Mouse (Mus musculus): Measurements from ENCODE around the gene D430041D05Rik. TPM values are rescaled to one million over a fixed set of nuclear protein-coding genes. Genes with fewer than 3 reads are reported as not detected.

The D430041D05Rik gene
- polyA plus RNA-seq, 1 experiment, result not detected

DNA sequence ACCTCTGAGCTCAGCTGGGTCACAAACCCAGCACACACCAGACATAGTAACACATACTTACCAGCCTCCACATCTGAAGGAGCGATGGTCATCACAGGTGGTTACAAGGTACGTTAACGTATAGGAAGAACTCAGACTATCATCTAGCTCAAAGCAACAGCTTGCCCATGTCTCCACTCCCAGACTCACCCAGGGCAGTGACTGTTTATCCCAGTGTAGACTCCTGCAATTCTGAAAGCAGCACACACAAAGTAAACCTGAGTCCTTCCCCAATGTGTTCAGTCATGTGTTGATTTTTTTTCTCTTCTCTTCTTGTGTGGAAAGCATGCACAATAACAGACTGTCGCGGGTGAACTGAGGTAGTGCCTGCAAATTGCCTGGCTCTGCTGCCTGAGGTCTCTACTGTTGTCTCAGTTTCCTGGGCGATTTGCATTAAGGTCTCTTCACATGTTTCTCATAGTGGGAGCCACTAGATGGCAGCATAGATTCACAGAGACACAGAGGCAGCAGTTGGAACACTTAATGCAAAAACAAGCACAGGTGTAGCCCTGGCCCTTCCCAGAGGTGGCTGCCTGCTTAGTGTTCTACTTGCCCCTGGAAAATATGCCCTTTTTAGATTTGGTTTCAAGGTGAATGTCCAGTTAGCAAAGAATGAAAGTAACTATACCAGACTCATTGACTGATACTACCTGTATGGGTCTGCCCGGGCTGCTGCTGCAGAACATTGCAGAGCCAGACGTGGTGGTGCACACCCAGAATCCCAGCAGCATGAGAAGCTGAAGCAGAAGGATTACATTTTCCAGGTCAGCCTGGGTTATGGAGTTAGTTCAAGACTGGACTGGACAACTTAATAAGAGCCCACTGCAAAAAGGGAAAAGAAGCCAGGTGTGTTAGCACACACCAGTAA, 276.4 kb downstream of the D430041D05Rik start:
- peaks cover 47% of the 10 kb centered on the region for H3K4me1 ChIP-seq (ENCODE audit: control insufficient read depth)
- H3K4me3 ChIP-seq (replicated peaks), result no peak overlapping the region
- TF ChIP-seq GATA1 (IDR thresholded peaks at IDR 0.05; ENCODE audit: low read length), result no peak
- no peak for TF ChIP-seq TAL1 (IDR thresholded peaks at IDR 0.05; ENCODE audit: low read length)
- peaks cover 22% of the 10 kb centered on the region for H3K27me3 ChIP-seq (ENCODE audit: control insufficient read depth)
- H3K9me3 ChIP-seq (ENCODE audit: control insufficient read depth, low read length), result peaks cover 8% of the 10 kb centered on the region
- H3K36me3 ChIP-seq (ENCODE audit: control insufficient read depth), result no peaks in the 10 kb centered on the region

DNA sequence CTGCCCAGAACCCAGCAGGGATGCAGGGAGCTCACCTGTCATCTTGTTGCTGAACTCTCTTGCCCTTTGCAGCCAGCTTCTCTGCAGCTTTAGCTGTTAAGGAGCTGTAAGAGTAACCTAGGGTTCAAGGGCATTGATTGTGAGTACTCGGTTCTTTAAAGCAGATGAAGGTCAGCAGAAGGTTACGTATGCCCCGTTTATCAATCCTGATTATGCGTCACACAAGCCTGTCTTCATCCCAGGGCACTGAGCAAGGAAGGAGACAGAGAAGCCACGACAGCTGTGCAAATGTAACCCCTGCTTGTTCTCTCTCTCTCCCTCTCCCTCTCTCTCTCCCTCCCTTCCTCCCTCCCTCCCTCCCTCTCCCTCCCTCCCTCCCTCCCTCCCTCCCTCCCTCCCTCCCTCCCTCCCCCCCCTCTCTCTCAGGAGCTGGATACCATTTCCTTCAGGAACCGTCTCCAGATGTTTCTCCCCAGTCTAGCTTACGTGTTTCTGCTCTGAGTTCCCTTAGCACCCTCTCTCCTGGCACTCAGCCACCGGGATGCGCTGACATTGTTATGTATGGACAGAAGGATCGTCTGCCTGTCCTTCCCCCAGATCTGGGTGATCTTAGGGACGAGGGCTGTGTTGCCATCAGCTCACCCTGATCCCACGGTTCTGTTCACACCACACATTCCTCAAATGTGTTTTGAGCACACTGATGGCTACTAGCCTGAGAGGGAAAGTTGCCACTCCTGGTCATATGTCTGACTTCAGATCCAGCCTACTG, 277.6 kb downstream of the D430041D05Rik start:
- no peak for TF ChIP-seq GATA1 (IDR thresholded peaks at IDR 0.05; ENCODE audit: low read length)
- no peak for TF ChIP-seq TAL1 (IDR thresholded peaks at IDR 0.05; ENCODE audit: low read length)
- Histone ChIP-seq H3K4me3 (replicated peaks) (no peak overlapping the region), H3K27me3 (ENCODE audit: control insufficient read depth) (peaks cover 27% of the 10 kb centered on the region), H3K4me1 (ENCODE audit: control insufficient read depth) (peaks cover 57% of the 10 kb centered on the region), H3K9me3 (ENCODE audit: control insufficient read depth, low read length) (no peaks in the 10 kb centered on the region), H3K36me3 (ENCODE audit: control insufficient read depth) (no peaks in the 10 kb centered on the region)

DNA sequence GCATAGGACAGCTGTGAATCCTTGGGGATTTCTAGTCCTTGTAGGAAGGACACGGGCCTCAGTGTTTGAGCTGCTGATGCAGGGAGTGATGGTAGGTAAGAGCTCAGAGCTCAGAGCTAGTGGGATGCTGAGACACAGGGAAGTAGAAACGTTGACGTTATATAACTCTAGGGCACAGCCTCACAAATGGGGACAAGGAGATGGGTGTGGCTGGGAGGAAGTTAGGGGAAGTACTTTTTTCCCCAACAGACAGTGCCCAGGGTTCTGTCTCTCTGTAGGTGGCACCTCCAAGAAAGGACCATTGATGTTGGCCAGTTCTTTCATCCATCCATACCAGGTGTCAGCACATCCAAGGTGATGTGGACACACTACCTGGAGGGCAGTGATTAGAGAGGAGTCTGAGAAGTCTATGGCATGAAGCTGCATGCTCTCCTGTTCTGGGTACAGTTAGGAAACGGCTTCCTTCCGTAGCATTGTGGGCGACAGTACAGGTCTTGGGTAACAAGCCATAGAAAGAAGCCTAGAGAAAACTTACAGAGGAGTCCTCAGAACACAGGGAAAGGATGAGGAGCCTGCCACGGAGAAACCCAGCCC, 278.4 kb downstream of the D430041D05Rik start:
- TF ChIP-seq GATA1 (IDR thresholded peaks at IDR 0.05; ENCODE audit: low read length), result no peak
- TF ChIP-seq TAL1 (IDR thresholded peaks at IDR 0.05; ENCODE audit: low read length), result no peak
- peaks cover 35% of the 10 kb centered on the region for H3K27me3 ChIP-seq (ENCODE audit: control insufficient read depth)
- no peaks in the 10 kb centered on the region for H3K36me3 ChIP-seq (ENCODE audit: control insufficient read depth)
- no peaks in the 10 kb centered on the region for H3K9me3 ChIP-seq (ENCODE audit: control insufficient read depth, low read length)
- H3K4me3 ChIP-seq (replicated peaks), result no peak overlapping the region
- peaks cover 57% of the 10 kb centered on the region for H3K4me1 ChIP-seq (ENCODE audit: control insufficient read depth)

- Histone ChIP-seq H3K4me3 (replicated peaks) (no peak overlapping the region), H3K27me3 (ENCODE audit: control insufficient read depth) (peaks cover 49% of the 10 kb centered on the region), H3K4me1 (ENCODE audit: control insufficient read depth) (peaks cover 59% of the 10 kb centered on the region), H3K36me3 (ENCODE audit: control insufficient read depth) (no peaks in the 10 kb centered on the region), H3K9me3 (ENCODE audit: control insufficient read depth, low read length) (peaks cover 2% of the 10 kb centered on the region; the same call in 1 of the 2 replicates)
- TF ChIP-seq TAL1 (IDR thresholded peaks at IDR 0.05; ENCODE audit: low read length) (no peak), GATA1 (IDR thresholded peaks at IDR 0.05; ENCODE audit: low read length) (no peak)
Observed at GRCm38 (mm10) chr2:104130969-104131368, 279.8 kb downstream of the D430041D05Rik start.

GRCm38 (mm10) chr2:104130165-104130564, 280.6 kb downstream of the D430041D05Rik start:
- H3K4me1 ChIP-seq (ENCODE audit: control insufficient read depth), result peaks cover 65% of the 10 kb centered on the region
- peaks cover 55% of the 10 kb centered on the region for H3K27me3 ChIP-seq (ENCODE audit: control insufficient read depth)
- peak overlapping the region; percentile 42 for H3K4me3 ChIP-seq (replicated peaks)
- peaks cover 2% of the 10 kb centered on the region; the same call in 1 of the 2 replicates for H3K9me3 ChIP-seq (ENCODE audit: control insufficient read depth, low read length)
- TF ChIP-seq TAL1 (IDR thresholded peaks at IDR 0.05; ENCODE audit: low read length) (peak; percentile 92), GATA1 (IDR thresholded peaks at IDR 0.05; ENCODE audit: low read length) (peak; percentile 85)
- H3K36me3 ChIP-seq (ENCODE audit: control insufficient read depth), result no peaks in the 10 kb centered on the region; the same call in 1 of the 2 replicates

- peaks cover 2% of the 10 kb centered on the region; the same call in 1 of the 2 replicates for H3K9me3 ChIP-seq (ENCODE audit: control insufficient read depth, low read length)
- no peaks in the 10 kb centered on the region; the same call in 1 of the 2 replicates for H3K36me3 ChIP-seq (ENCODE audit: control insufficient read depth)
- H3K4me3 ChIP-seq (replicated peaks), result no peak overlapping the region
- H3K4me1 ChIP-seq (ENCODE audit: control insufficient read depth), result peaks cover 65% of the 10 kb centered on the region
- peaks cover 63% of the 10 kb centered on the region for H3K27me3 ChIP-seq (ENCODE audit: control insufficient read depth)
- TF ChIP-seq GATA1 (IDR thresholded peaks at IDR 0.05; ENCODE audit: low read length) (no peak), TAL1 (IDR thresholded peaks at IDR 0.05; ENCODE audit: low read length) (no peak)
Observed at GRCm38 (mm10) chr2:104128803-104129531, 281.8 kb downstream of the D430041D05Rik start.

- Histone ChIP-seq H3K9me3 (ENCODE audit: control insufficient read depth, low read length) (peaks cover 2% of the 10 kb centered on the region; the same call in 1 of the 2 replicates), H3K4me3 (replicated peaks) (peak overlapping the region; percentile 72), H3K4me1 (ENCODE audit: control insufficient read depth) (peaks cover 71% of the 10 kb centered on the region), H3K27me3 (ENCODE audit: control insufficient read depth) (peaks cover 47% of the 10 kb centered on the region), H3K36me3 (ENCODE audit: control insufficient read depth) (peaks cover 14% of the 10 kb centered on the region)
- TF ChIP-seq GATA1 (IDR thresholded peaks at IDR 0.05; ENCODE audit: low read length), result no peak; the same call in 1 of the 2 replicates
- no peak for TF ChIP-seq TAL1 (IDR thresholded peaks at IDR 0.05; ENCODE audit: low read length)
Observed at GRCm38 (mm10) chr2:104124071-104124470, 286.7 kb downstream of the D430041D05Rik start.

DNA sequence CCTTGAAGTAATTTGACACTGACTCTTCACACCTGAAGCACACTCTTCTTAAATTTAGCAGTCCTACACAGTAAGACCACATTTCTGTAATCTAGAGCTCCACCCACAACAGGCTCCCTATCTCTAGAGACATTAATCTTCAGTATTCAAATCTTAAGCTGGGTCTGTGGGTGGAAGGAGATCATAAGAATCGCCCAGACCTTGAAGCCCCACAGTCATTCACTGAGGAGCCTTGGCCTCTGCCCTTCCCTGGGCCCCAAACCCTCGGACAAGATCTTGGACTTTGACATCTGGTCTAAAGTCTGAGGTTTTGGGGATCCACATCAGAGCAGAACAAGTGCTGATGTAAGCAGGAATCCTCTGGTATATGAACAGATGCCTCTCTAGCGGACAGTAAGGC, 287.3 kb downstream of the D430041D05Rik start:
- peaks cover 42% of the 10 kb centered on the region for H3K27me3 ChIP-seq (ENCODE audit: control insufficient read depth)
- peaks cover 2% of the 10 kb centered on the region; the same call in 1 of the 2 replicates for H3K9me3 ChIP-seq (ENCODE audit: control insufficient read depth, low read length)
- H3K36me3 ChIP-seq (ENCODE audit: control insufficient read depth), result peaks cover 18% of the 10 kb centered on the region
- H3K4me3 ChIP-seq (replicated peaks), result peak overlapping the region; percentile 72
- no peak for TF ChIP-seq GATA1 (IDR thresholded peaks at IDR 0.05; ENCODE audit: low read length)
- no peak for TF ChIP-seq TAL1 (IDR thresholded peaks at IDR 0.05; ENCODE audit: low read length)
- H3K4me1 ChIP-seq (ENCODE audit: control insufficient read depth), result peaks cover 71% of the 10 kb centered on the region

Data from erythroblast, embryonic 14.5 days (primary cell).